ENCODE assay signal across 13 mouse cellular contexts in the genomic region with DNA sequence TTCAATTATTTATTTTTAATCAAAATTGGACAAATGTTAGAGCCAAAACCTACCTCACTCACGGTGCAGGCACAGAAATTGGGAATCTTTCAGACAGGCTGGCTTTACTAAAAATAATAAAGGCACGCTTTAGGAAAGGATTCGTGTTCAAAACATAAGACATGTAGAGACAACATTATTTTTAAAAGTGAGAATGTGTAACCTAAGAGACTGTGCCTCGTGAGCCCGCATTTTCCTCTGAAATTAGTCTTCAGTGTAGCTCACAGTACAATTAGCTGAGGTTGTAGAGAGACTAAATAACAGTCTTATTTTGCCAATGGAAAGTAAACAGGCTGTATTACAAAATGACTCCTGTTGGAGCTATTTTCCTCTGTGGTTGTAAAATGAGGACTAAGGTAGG. TPM values are rescaled to one million over a fixed set of nuclear protein-coding genes. Genes with fewer than 3 reads are reported as not detected.
"Had no signal": no experiment of that assay in that cellular context is flagged by ENCODE, and none has a peak within 500 bp of the region (broad histone marks: within the 10 kb centered on the region; RNA-seq: fewer than 3 reads in every experiment).

No protein-coding gene starts in this region.

- DNase-seq: retina, postnatal 1 day; right cerebral cortex, adult 18-20 months; right cerebral cortex, postnatal 14 days; right cerebral cortex, postnatal 25 days; right cerebral cortex, postnatal 4 days; spleen, adult 18-20 months; thymus, adult 18-20 months; thymus, adult 2 months; thymus, postnatal 14 days; thymus, postnatal 25 days; thymus, postnatal 36 days; thymus, postnatal 4 days had no signal

RNA-seq across cellular contexts. Expression of a gene that starts 4.7 kb away (rescaled TPM):
- total RNA-seq: neutrophil, adult 5-6 weeks had no signal
